Mouse (Mus musculus) telencephalon, adult 2 months (tissue): ENCODE data around the gene Nr1d1.

Experiments used
- DNase-seq: peaks from one replicate; pipeline ENCODE4 v3.0.0-alpha.2; 2011; ENCODE audit warnings: low read depth, low spot score

Nr1d1 gene

GRCm38 (mm10) chr11:98752562-98753140, 22.5 kb downstream of the Nr1d1 start:
- DNase-seq, result no peak

GRCm38 (mm10) chr11:98751221-98751782, 23.8 kb downstream of the Nr1d1 start:
- no peak for DNase-seq

- DNase-seq, result no peak
Observed at GRCm38 (mm10) chr11:98750351-98751201, 24.6 kb downstream of the Nr1d1 start.

GRCm38 (mm10) chr11:98749716-98750115, 25.4 kb downstream of the Nr1d1 start:
- no peak for DNase-seq

GRCm38 (mm10) chr11:98748506-98749416, 26.4 kb downstream of the Nr1d1 start:
- no peak for DNase-seq

GRCm38 (mm10) chr11:98747804-98748505, 27.2 kb downstream of the Nr1d1 start:
- no peak for DNase-seq

- DNase-seq, result peak; percentile 98
Observed at GRCm38 (mm10) chr11:98746855-98747693, 28.1 kb downstream of the Nr1d1 start.

GRCm38 (mm10) chr11:98745932-98746853, 28.9 kb downstream of the Nr1d1 start:
- DNase-seq, result no peak

GRCm38 (mm10) chr11:98744456-98745019, 30.6 kb downstream of the Nr1d1 start:
- DNase-seq, result no peak

- no peak for DNase-seq
Observed at GRCm38 (mm10) chr11:98743655-98744345, 31.3 kb downstream of the Nr1d1 start.

- no peak for DNase-seq
Observed at GRCm38 (mm10) chr11:98742397-98743291, 32.5 kb downstream of the Nr1d1 start.

GRCm38 (mm10) chr11:98741622-98742396, 33.3 kb downstream of the Nr1d1 start:
- DNase-seq, result no peak

- no peak for DNase-seq
Observed at GRCm38 (mm10) chr11:98741051-98741620, 34.0 kb downstream of the Nr1d1 start.

- DNase-seq, result no peak
Observed at GRCm38 (mm10) chr11:98740393-98741050, 34.6 kb downstream of the Nr1d1 start, which contains the start of gene Thra. Gene Thra (plus strand): TSS chr11:98740638.

- no peak for DNase-seq
Observed at GRCm38 (mm10) chr11:98740026-98740392, 35.1 kb downstream of the Nr1d1 start.
